Mouse (Mus musculus) intestine, postnatal 0 days (tissue): ENCODE results near the gene Gm49333. TPM values are rescaled to one million over a fixed set of nuclear protein-coding genes. Genes with fewer than 3 reads are reported as not detected.
A peak's percentile ranks its signal among the peaks of the same experiment; 100 is the strongest.

Experiments
- ATAC-seq: fragments of 200-750 bp; cut with Nextera tagmentation; 2 replicates; pipeline ENCODE4 v1.8.0; 2017; ENCODE audit warnings: mild to moderate bottlenecking, moderate TSS enrichment, moderate library complexity
- H3K27ac ChIP-seq: fragments of 300-500 bp; sonication (generic); 2 replicates; pipeline ENCODE4 v1.5.1; 2014; ENCODE audit warnings: mild to moderate bottlenecking, low read depth, low read length, moderate library complexity
- H3K27me3 ChIP-seq: fragments of 300-500 bp; sonication (generic); replicated peaks from 2 replicates; pipeline ENCODE4 v1.6.1; 2014; ENCODE audit warnings: low read length, mixed read lengths; ENCODE audit not compliant: control insufficient read depth, insufficient read depth
- H3K36me3 ChIP-seq: fragments of 300-500 bp; sonication (generic); 2 replicates; pipeline ENCODE4 v1.6.1; 2014; ENCODE audit warnings: mild to moderate bottlenecking, moderate library complexity; ENCODE audit not compliant: control insufficient read depth, insufficient read depth
- H3K4me1 ChIP-seq: fragments of 300-500 bp; sonication (generic); replicated peaks from 2 replicates; pipeline ENCODE4 v1.6.1; 2014; ENCODE audit warnings: antibody characterized with exemption, low read length, mixed read lengths; ENCODE audit not compliant: control insufficient read depth, insufficient read depth
- H3K4me2 ChIP-seq: fragments of 300-500 bp; sonication (generic); replicated peaks from 2 replicates; pipeline ENCODE4 v1.6.1; 2014; ENCODE audit warnings: low read depth, mild to moderate bottlenecking, moderate library complexity
- H3K4me3 ChIP-seq: fragments of 300-500 bp; sonication (generic); 2 replicates; pipeline ENCODE4 v1.5.1; 2014; ENCODE audit warnings: low read depth, low read length
- H3K9ac ChIP-seq: fragments of 300-500 bp; sonication (generic); 2 replicates; pipeline ENCODE4 v1.6.1; 2014; ENCODE audit warnings: mild to moderate bottlenecking, low read depth, low read length
- H3K9me3 ChIP-seq: fragments of 300-500 bp; sonication (generic); 2 replicates; pipeline ENCODE4 v1.6.1; 2016; ENCODE audit warnings: mixed run types; ENCODE audit not compliant: control insufficient read depth
- CTCF ChIP-seq: sonication (generic); IDR thresholded peaks from 2 replicates; pipeline ENCODE4 v1.5.1; 2016; ENCODE audit warnings: low read depth, mild to moderate bottlenecking, control low read depth, antibody characterized with exemption, moderate library complexity
- WGBS: fragments of 180-500 bp; shearing (Covaris S2); extraction: QIAGEN DNeasy Blood & Tissue Kit; methylation state at CpG from one replicate; pipeline ENCODE4 v1.1.7; 2014; 5-methylcytosine and 5-hydroxymethylcytosine counted together
- polyA plus RNA-seq: library from polyadenylated mRNA; unstranded; fragments of >200 nt; fragmentation: Nextera tagmentation; extraction: Ambion mirVana; gene quantifications from 2 replicates; pipeline ENCODE4 v1.2.1, GENCODE M21; 2015

The Gm49333 gene
- polyA plus RNA-seq, 1 experiment from 2014 or later: 0.09 TPM

DNA sequence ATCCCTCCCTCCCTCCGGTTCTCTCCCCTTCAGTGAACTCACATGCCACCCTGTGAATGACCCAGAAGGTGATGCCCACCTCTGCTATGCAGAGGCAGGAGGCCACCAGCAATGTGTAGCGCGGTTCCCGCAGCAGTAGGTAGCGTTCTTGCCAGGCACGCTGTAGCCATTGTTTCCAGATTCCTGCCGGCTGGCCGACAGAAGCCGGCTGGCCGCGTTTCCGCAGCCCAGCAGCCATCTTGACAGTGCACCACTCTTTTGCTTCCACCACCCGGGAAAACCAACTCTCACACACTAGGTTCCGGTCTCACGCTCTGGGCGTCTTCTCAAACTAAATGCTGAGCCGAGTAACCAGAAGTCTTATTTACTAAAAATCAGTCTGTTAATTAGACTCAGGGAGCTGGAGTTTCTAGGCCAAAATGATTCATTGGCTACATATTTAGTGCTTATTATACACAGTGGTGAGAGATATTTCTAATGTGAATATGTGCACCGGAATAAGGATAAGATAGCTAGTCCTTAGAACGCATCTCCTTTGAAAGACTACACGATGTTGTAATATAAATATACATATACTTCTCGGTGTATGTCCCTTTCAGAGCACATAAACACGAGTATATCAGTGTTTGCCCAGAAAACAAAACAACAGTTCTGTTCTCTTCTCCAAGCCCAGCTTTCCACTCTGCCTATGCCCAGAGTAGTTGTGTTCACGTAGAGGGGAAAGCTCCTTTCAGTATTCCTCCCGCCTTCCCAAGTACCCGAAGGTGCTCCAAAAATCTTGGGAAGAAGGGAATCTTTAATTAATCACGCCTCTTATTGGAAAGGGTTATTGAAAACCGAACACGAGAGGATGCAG lies 681 bp upstream of the Gm49333 start:
- peak overlapping the region; percentile 93 for H3K4me2 ChIP-seq
- peak overlapping the region; percentile 52 for H3K9ac ChIP-seq
- WGBS: under 1% methylated on average over 28 of the region's 28 CpGs
- H3K36me3 ChIP-seq: peaks cover 16% of the 10 kb centered on the region
- no peaks in the 10 kb centered on the region for H3K9me3 ChIP-seq
- ATAC-seq: peak; percentile 46; the same call in 1 of the 2 replicates
- TF ChIP-seq CTCF: no peak
- peak overlapping the region; percentile 80 for H3K27ac ChIP-seq
- peaks cover 5% of the 10 kb centered on the region; the same call in 1 of the 2 replicates for H3K4me1 ChIP-seq
- H3K27me3 ChIP-seq: no peaks in the 10 kb centered on the region
- peak overlapping the region; percentile 66 for H3K4me3 ChIP-seq

DNA sequence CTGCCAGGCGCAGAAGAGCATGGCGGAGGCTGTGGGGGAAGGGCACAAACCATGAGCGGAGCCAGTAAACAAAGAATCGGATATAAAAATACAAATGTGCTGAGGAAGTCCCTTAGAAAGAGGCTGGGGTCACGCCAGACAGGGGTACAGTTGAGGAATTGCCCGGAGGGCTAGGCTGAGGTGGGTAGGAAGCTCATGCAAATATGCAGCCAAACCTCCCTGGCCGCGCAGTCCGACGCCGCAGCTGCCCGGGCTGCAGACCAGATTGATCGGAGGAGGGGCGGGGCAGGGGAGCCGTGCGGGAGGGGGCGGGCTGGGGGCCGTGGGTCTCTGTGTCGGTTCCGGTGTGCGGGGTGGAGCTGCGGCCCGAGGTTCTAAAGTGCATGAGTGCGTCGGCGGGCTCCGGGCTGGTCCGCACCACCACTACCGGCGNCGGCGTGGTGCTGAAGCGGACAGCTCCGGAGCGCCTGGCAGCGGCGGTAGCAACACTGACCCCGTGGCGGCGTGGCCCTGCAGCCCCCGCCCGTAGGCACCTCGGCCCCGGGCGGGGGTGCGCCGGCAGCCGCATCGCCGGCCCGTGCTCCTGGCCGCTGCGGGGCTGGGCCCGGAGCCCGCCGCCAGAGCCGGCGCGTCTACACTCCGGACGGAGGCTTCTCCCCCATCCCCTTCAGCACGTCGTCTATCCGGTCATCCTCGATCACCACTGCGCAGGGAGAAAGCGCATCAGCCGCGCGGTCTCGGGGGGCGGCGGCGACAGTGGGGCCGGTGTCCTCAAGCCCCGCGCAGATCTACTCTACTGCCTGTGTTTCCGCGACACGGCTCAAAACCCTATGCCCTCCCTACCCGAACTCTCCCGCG lies 8.4 kb downstream of the Gm49333 start:
- H3K4me2 ChIP-seq: peak overlapping the region; percentile 99
- H3K9ac ChIP-seq: no peak overlapping the region
- H3K4me1 ChIP-seq: peaks cover 7% of the 10 kb centered on the region
- no peak for TF ChIP-seq CTCF
- no peaks in the 10 kb centered on the region for H3K9me3 ChIP-seq
- no peak overlapping the region; the same call in 1 of the 2 replicates for H3K27ac ChIP-seq
- ATAC-seq: peak; percentile 62
- 0 out of 2 replicates have a peak, but pooled peaks cover 4% of the 10 kb centered on the region for H3K36me3 ChIP-seq
- 3% methylated on average over 69 of the region's 83 CpGs for WGBS
- peak overlapping the region; percentile 66 for H3K4me3 ChIP-seq
- H3K27me3 ChIP-seq: peaks cover 20% of the 10 kb centered on the region

GRCm38 (mm10) chr16:20620399-20620735 lies 9.0 kb downstream of the Gm49333 start:
- H3K4me3 ChIP-seq: peak overlapping the region; percentile 66
- no peak overlapping the region for H3K27ac ChIP-seq
- no peak overlapping the region for H3K9ac ChIP-seq
- no peak for TF ChIP-seq CTCF
- H3K9me3 ChIP-seq: no peaks in the 10 kb centered on the region
- peak overlapping the region; percentile 99 for H3K4me2 ChIP-seq
- ATAC-seq: no peak
- H3K36me3 ChIP-seq: 0 out of 2 replicates have a peak, but pooled peaks cover 4% of the 10 kb centered on the region
- peaks cover 7% of the 10 kb centered on the region for H3K4me1 ChIP-seq
- H3K27me3 ChIP-seq: peaks cover 20% of the 10 kb centered on the region
- under 1% methylated on average over 9 of the region's 9 CpGs for WGBS

DNA sequence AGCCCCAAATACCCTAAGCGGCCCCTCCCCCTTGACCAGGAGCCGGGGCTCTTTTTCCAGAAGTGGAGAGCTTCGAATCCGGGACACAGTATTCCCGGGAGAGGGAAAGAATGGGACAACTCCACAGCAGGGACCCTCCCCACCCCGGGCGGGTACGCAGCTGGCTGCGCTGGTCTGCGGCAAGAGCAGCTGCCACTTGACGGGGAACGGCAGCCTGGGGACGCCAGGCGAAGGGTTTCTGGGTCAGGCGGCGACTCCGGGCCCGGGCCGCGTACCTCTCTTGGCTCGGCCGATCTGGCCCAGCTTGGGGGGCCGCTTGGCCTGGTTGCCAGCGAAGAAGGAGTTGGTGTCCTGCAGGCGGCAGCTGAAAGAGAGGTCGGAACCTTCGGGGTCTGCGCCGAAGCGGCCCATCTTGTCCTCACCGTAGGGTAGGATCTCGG lies 9.4 kb downstream of the Gm49333 start:
- Histone ChIP-seq H3K27me3 (peaks cover 20% of the 10 kb centered on the region), H3K4me2 (peak overlapping the region; percentile 99), H3K27ac (no peak overlapping the region), H3K9me3 (no peaks in the 10 kb centered on the region), H3K36me3 (0 out of 2 replicates have a peak, but pooled peaks cover 4% of the 10 kb centered on the region), H3K4me3 (peak overlapping the region; percentile 66), H3K4me1 (peaks cover 7% of the 10 kb centered on the region), H3K9ac (peak overlapping the region; percentile 42; the same call in 1 of the 2 replicates)
- no peak for TF ChIP-seq CTCF
- no peak for ATAC-seq
- under 1% methylated on average over 25 of the region's 32 CpGs for WGBS

DNA sequence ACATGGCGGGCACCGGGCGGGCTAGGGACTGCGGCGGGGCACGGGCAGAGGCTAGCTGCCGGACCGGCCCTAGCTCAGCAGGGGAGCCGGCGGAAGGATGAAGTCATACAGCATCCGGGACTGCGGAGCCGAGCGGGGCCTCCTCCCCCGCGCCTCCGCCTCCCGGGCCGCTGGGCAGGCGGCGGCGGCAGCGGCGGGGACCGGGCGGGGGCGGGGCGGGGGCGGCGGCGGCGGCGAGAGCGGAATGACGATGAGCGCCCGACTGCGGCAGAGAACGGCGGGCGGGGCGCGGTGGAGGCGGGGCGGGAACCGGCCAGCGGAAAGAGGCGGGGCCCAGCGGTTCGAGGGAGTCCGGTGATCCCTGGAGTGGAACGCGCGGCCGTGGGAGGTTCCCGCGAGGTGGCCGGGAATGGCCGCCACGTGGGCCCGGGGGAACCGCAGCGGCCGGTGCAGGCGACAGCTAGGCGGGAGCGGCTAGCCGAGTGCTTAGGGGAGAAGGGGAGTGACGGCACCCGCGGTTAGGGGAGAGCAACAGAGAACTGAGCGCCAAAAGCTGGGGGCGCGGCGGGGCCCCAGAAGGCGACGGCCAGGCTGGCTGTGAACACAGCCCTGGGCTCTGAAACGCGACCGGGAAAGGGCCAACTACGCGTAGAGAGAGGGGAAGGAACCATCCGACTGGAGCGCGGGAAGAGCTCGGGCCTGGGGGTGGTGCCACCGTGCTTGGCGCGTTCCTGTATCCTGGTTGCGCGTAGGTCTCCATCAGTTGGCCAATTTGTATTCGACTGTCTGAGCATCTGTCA lies 10.0 kb downstream of the Gm49333 start, which contains the start of gene Camk2n2:
Gene Camk2n2 (minus strand): TSS at position 97 of the 800 bp plus-strand sequence.
- 0 out of 2 replicates have a peak, but pooled peaks cover 4% of the 10 kb centered on the region for H3K36me3 ChIP-seq
- H3K9ac ChIP-seq: peak within 1 kb of the TSS; percentile 42
- no peak for TF ChIP-seq CTCF
- H3K27me3 ChIP-seq: peaks cover 20% of the 10 kb centered on the region
- whole genome bisulfite sequencing: under 1% methylated on average over 77 of the region's 92 CpGs
- H3K4me3 ChIP-seq: peak within 1 kb of the TSS; percentile 66
- no peak within 1 kb of the TSS for H3K27ac ChIP-seq
- H3K4me2 ChIP-seq: peak within 1 kb of the TSS; percentile 99
- no peaks in the 10 kb centered on the region for H3K9me3 ChIP-seq
- H3K4me1 ChIP-seq: peaks cover 7% of the 10 kb centered on the region
- ATAC-seq: peak; percentile 44; the same call in 1 of the 2 replicates
